21 mouse cellular contexts compared by ENCODE assay signal in genomic region chr11:106045780-106046179, GRCm38 (mm10). TPM values are rescaled to one million over a fixed set of nuclear protein-coding genes. Genes with fewer than 3 reads are reported as not detected.
"Had no signal": no experiment of that assay in that cellular context is flagged by ENCODE, and none has a peak within 500 bp of the region (broad histone marks: within the 10 kb centered on the region; RNA-seq: fewer than 3 reads in every experiment).

No protein-coding gene starts in this region.

- H3K9me3 ChIP-seq: midbrain, embryonic 13.5 days; midbrain, embryonic 15.5 days; neural tube, embryonic 12.5 days had no signal

- H3K27me3 ChIP-seq: midbrain, embryonic 13.5 days; midbrain, embryonic 15.5 days; neural tube, embryonic 12.5 days had no signal

- DNase-seq: lung, adult 18-20 months; lung, embryonic 14.5 days; lung, postnatal 10 days; lung, postnatal 4 days; right cerebral cortex, postnatal 14 days; thymus, adult 18-20 months; thymus, postnatal 14 days; thymus, postnatal 36 days had no signal

- H3K4me2 ChIP-seq: lung, embryonic 14.5 days; midbrain, embryonic 11.5 days; midbrain, embryonic 13.5 days; midbrain, embryonic 15.5 days; neural tube, embryonic 12.5 days had no signal

- ATAC-seq: midbrain, embryonic 13.5 days; midbrain, embryonic 15.5 days had no signal

- H3K4me1 ChIP-seq: neural tube, embryonic 12.5 days had no signal

- H3K27ac ChIP-seq: midbrain, embryonic 13.5 days; midbrain, embryonic 15.5 days; neural tube, embryonic 12.5 days had no signal

- H3K9ac ChIP-seq: lung, embryonic 14.5 days; midbrain, embryonic 13.5 days; midbrain, embryonic 15.5 days; neural tube, embryonic 12.5 days had no signal

- H3K4me3 ChIP-seq: midbrain, embryonic 13.5 days; midbrain, embryonic 15.5 days; neural tube, embryonic 12.5 days had no signal

RNA-seq across cellular contexts. Expression of gene Kcnh6, which starts 37.9 kb away (rescaled TPM):
- total RNA-seq: monocyte, adult 5-6 weeks had no signal

RNA-seq across cellular contexts. Expression of gene Ace3, which starts 51.3 kb away (rescaled TPM):
- total RNA-seq: megakaryocyte, adult 5-6 weeks; midbrain, postnatal 0 days; neutrophil, adult 5-6 weeks had no signal
- polyA plus RNA-seq: lung, embryonic 14.5 days; midbrain, embryonic 11.5 days; midbrain, embryonic 13.5 days; midbrain, embryonic 15.5 days; midbrain, postnatal 0 days; neural tube, embryonic 12.5 days; neural tube, embryonic 14.5 days; spleen, adult 2 months; stomach, embryonic 14.5 days; stomach, embryonic 16.5 days; thymus, postnatal 0 days had no signal
